10 mouse cellular contexts compared by ENCODE assay signal in the genomic region with DNA sequence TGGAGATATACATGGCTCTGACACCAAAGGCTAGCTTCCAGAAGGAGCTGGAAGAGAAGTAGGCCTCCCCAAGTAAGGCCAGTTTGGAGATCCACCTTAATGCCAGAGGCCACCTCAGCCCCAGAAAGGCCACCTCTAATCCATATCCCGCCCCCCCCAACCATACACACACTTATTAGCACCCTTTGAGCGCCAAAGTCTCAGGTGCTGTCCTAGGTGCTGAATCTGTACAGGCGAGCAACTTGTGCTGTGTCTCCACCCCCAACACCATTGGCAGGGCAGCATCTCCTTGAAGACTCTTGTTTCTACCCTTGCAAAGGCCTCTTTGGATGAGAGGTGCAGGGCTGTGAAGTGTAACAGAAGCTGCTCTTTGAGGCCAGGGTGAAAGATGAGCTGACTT. TPM values are rescaled to one million over a fixed set of nuclear protein-coding genes. Genes with fewer than 3 reads are reported as not detected.
DNase-seq lines count a peak whose midpoint lies in the region; ATAC-seq and TF ChIP-seq lines count a peak whose summit lies in the region.
"Had no signal": no experiment of that assay in that cellular context is flagged by ENCODE, and none has a peak within 500 bp of the region (broad histone marks: within the 10 kb centered on the region; RNA-seq: fewer than 3 reads in every experiment).

No protein-coding gene starts in this region.

- no peak overlapping the region for H3K4me2 ChIP-seq in kidney, postnatal 0 days (ENCODE audit: low read length)

- H3K36me3 ChIP-seq in kidney, postnatal 0 days (ENCODE audit: insufficient read depth, low read length), result no peaks in the 10 kb centered on the region

- H3K4me3 ChIP-seq in kidney, postnatal 0 days (replicated peaks; ENCODE audit: low read depth, low read length), result no peak overlapping the region
- no peak overlapping the region for H3K4me3 ChIP-seq in layer of hippocampus, adult 2 months

- H3K4me1 ChIP-seq in kidney, postnatal 0 days (replicated peaks; ENCODE audit: insufficient read depth, low read length), result no peaks in the 10 kb centered on the region

- H3K9me3 ChIP-seq in kidney, postnatal 0 days (replicated peaks; ENCODE audit: low read length), result no peaks in the 10 kb centered on the region

- peaks cover 6% of the 10 kb centered on the region; the same call in 1 of the 2 replicates for H3K27me3 ChIP-seq in kidney, postnatal 0 days (ENCODE audit: insufficient read depth, low read length)

- WGBS in kidney, postnatal 0 days, result 11% methylated on average over 3 of the region's 3 CpGs

- no peak for TF ChIP-seq CTCF in kidney, postnatal 0 days (IDR thresholded peaks at IDR 0.05; ENCODE audit: low read depth)
- no peak for TF ChIP-seq CTCF in layer of hippocampus, adult 2 months (conservative IDR thresholded peaks at IDR 0.05)

- no peak overlapping the region for H3K27ac ChIP-seq in kidney, postnatal 0 days
- no peak overlapping the region for H3K27ac ChIP-seq in layer of hippocampus, adult 2 months

- no peak for ATAC-seq in kidney, postnatal 0 days (replicated peaks; ENCODE audit: low FRiP score, low read depth)
- ATAC-seq in megakaryocyte-erythroid progenitor cell, adult 5-6 weeks (replicated peaks; ENCODE audit: low FRiP score, low TSS enrichment, poor library complexity, severe bottlenecking), result 0 out of 2 replicates have a peak, but pooled peaks have one; percentile 47

- H3K9ac ChIP-seq in kidney, postnatal 0 days (ENCODE audit: low read depth, low read length), result no peak overlapping the region

- peak; percentile 79 for DNase-seq in kidney, postnatal 0 days (ENCODE audit: low spot score)
- no peak for DNase-seq in kidney, adult 11 months
- DNase-seq in Muller cell, postnatal 12 days (ENCODE audit: inconsistent ontology term), result peak; percentile 29
- DNase-seq in embryo, embryonic 10.5 days (ENCODE audit: low spot score), result peak; percentile 88
- DNase-seq in layer of hippocampus, postnatal 14 days (ENCODE audit: low spot score in 2 of 2), result no peak
- DNase-seq in layer of hippocampus, adult 2 months (ENCODE audit: low spot score in 2 of 2), result no peak
- DNase-seq: cerebellum, postnatal 25 days; gastrocnemius, postnatal 25 days; lung, adult 2 months had no signal

RNA-seq across cellular contexts. Expression of a gene that starts 6.4 kb away (rescaled TPM):
- polyA plus RNA-seq in kidney, postnatal 0 days (2015; fragmentation: Nextera tagmentation; extraction: Ambion mirVana), result 2.6 and 3.5 TPM in 2 replicates
- total RNA-seq in megakaryocyte-erythroid progenitor cell, adult 5-6 weeks (2014; fragmentation: Nextera tagmentation), result not detected in 2 replicates
- not detected in 2 replicates for total RNA-seq in megakaryocyte-erythroid progenitor cell, adult 5-6 weeks (2017)
- 10 to 100 TPM; 96.5 to 99.8 TPM for total RNA-seq in layer of hippocampus, postnatal 14 days (2021)
- total RNA-seq in layer of hippocampus, adult 2 months (2021), result 100 to 1,000 TPM in 1 of 2 experiments, 10 to 100 TPM in 1; 83.8 to 104 TPM

Comparison
In these comparisons a context has a peak if more than half of its experiments do, and no peak if none do; other contexts are left out.
1. DNase-seq: peak in kidney, postnatal 0 days (single experiment), Muller cell, postnatal 12 days (single experiment) and embryo, embryonic 10.5 days (single experiment); none in kidney, adult 11 months (single experiment), layer of hippocampus, postnatal 14 days (0 of 2) and layer of hippocampus, adult 2 months (0 of 2).
2. RNA of a gene that starts 6.4 kb away (total RNA-seq): 83.8 to 104 TPM in layer of hippocampus, adult 2 months and 96.5 to 99.8 TPM in layer of hippocampus, postnatal 14 days; not detected in megakaryocyte-erythroid progenitor cell, adult 5-6 weeks; every median in the first group is over 10 times any median in the second.